Mouse (Mus musculus) hindbrain, embryonic 10.5 days (tissue): Measurements from ENCODE around the gene Cpn1. TPM values are rescaled to one million over a fixed set of nuclear protein-coding genes. Genes with fewer than 3 reads are reported as not detected.

Experiments used
- DNase-seq: peaks from one replicate; pipeline ENCODE4 v3.0.0-alpha.2; 2017; ENCODE audit warnings: low spot score
- H3K27ac ChIP-seq: fragments of 300-500 bp; sonication (generic); 2 replicates; pipeline ENCODE4 v1.5.1; 2016; ENCODE audit warnings: mild to moderate bottlenecking, moderate library complexity
- H3K27me3 ChIP-seq: fragments of 300-500 bp; sonication (generic); 2 replicates; pipeline ENCODE4 v1.6.1; 2016; ENCODE audit warnings: mild to moderate bottlenecking; ENCODE audit not compliant: poor library complexity, insufficient read depth, severe bottlenecking
- H3K36me3 ChIP-seq: fragments of 300-500 bp; sonication (generic); 2 replicates; pipeline ENCODE4 v1.6.1; 2016; ENCODE audit warnings: mild to moderate bottlenecking, moderate library complexity
- H3K4me1 ChIP-seq: fragments of 300-500 bp; sonication (generic); replicated peaks from 2 replicates; pipeline ENCODE4 v1.6.1; 2016; ENCODE audit warnings: mild to moderate bottlenecking
- H3K4me3 ChIP-seq: fragments of 300-500 bp; sonication (generic); 2 replicates; pipeline ENCODE4 v1.5.1; 2016; ENCODE audit warnings: mild to moderate bottlenecking, moderate library complexity
- H3K9me3 ChIP-seq: fragments of 300-500 bp; sonication (generic); 2 replicates; pipeline ENCODE4 v1.6.1; 2016; ENCODE audit warnings: mild to moderate bottlenecking, moderate library complexity
- whole genome bisulfite sequencing: fragments of 180-500 bp; shearing (Covaris S2); methylation state at CpG from one replicate; pipeline ENCODE4 v1.1.7; 2016; 5-methylcytosine and 5-hydroxymethylcytosine counted together
- polyA plus RNA-seq: library from polyadenylated mRNA; unstranded; fragments of >200 nt; fragmentation: Nextera tagmentation; extraction: Ambion mirVana; gene quantifications from 2 replicates; pipeline ENCODE4 v1.2.1, GENCODE M21; 2016

Cpn1 gene
- polyA plus RNA-seq, 1 experiment from 2014 or later, result 0.86 TPM

DNA sequence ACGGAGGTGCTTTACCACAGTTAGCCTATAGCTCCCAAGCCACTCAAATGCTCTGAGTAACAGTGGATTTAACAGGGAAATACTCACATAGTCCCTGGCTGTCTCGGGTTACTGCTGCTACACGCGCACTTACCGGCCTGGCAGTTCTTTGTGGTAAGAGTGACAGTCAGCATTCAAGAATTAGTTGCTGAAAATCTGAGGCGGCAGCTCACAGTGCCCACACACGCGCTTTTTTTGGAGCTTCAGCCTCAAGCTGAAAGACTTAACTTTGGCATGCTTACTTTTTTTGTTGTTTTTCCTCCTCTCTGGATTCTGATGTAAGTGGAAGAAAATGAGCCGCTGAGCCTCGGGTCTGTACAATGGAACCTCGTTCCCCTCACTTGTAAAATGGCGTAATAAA is 20.8 kb upstream of the Cpn1 start:
- no peaks in the 10 kb centered on the region for H3K9me3 ChIP-seq
- H3K27me3 ChIP-seq, result no peaks in the 10 kb centered on the region
- H3K36me3 ChIP-seq, result no peaks in the 10 kb centered on the region
- 67% methylated on average over 12 of the region's 12 CpGs for WGBS
- no peak for DNase-seq
- H3K4me1 ChIP-seq, result 0 out of 2 replicates have a peak, but pooled peaks cover 4% of the 10 kb centered on the region
- H3K27ac ChIP-seq, result no peak overlapping the region
- H3K4me3 ChIP-seq, result no peak overlapping the region

DNA sequence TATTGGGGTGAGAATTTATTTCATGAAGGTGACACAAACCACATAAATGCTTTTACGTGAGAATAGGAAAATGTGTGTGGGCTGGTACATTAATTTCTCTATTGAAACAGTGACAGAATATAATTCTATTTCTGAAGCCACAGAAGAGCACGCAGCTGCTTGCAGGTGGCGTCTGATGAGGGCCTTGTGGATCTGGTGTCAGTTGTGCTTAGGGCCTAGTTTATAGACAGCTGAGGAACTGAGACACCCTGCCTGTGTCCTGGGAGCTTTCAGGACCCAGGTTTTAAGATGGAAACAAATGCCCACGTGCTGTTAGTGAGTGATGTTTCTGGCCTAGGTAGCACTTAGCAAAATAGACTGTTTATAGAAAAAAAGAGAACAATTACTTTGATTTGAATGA is 18.7 kb upstream of the Cpn1 start:
- Histone ChIP-seq H3K4me3 (no peak overlapping the region), H3K4me1 (0 out of 2 replicates have a peak, but pooled peaks cover 4% of the 10 kb centered on the region), H3K36me3 (no peaks in the 10 kb centered on the region), H3K27me3 (no peaks in the 10 kb centered on the region), H3K27ac (no peak overlapping the region), H3K9me3 (no peaks in the 10 kb centered on the region)
- no peak for DNase-seq
- WGBS, result 81% methylated on average over 4 of the region's 4 CpGs

DNA sequence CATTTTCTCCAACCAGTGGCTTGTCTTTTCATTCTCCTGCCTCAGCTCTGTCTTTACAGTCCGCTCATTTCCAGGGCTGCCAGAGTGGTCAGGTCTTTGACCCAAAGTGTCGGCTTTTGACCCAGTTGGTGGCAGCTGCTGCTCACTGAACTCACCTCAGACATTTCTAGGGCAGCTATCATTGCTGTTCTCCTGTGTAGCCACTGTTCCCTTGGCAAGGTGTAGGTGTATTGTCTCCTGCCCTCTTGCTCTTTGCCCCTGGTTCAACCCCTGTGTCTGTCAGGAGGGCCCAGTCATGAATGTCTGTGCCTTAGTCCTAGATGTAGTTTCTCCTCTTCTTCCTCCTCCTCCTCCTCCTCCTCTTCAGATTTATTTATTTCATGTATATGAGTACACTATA is 17.9 kb upstream of the Cpn1 start:
- no peak overlapping the region for H3K4me3 ChIP-seq
- no peak overlapping the region for H3K27ac ChIP-seq
- 0 out of 2 replicates have a peak, but pooled peaks cover 4% of the 10 kb centered on the region for H3K4me1 ChIP-seq
- no peak for DNase-seq
- H3K36me3 ChIP-seq, result no peaks in the 10 kb centered on the region
- 86% methylated on average over 2 of the region's 2 CpGs for WGBS
- H3K27me3 ChIP-seq, result no peaks in the 10 kb centered on the region
- H3K9me3 ChIP-seq, result no peaks in the 10 kb centered on the region

DNA sequence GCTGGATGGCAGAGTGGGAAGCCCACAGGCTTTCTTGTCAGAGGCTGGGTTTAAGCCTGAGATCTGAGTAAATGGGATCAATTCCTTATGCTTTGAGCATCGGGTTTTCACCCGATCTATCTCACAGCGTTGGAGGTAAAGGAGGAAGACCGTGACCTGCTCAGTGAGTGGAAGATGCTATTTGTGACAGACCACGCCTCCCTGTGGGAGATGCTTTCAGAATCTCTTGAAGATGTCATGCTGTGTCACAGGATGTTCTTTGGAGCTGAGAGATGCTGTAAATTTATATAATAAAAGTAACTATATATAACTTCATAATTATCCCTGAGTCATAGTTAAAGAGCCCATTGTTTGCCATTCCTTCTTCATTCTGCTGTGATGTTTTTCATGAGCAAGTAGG is 14.4 kb upstream of the Cpn1 start:
- no peak for DNase-seq
- H3K36me3 ChIP-seq, result no peaks in the 10 kb centered on the region
- 85% methylated on average over 5 of the region's 5 CpGs for WGBS

DNA sequence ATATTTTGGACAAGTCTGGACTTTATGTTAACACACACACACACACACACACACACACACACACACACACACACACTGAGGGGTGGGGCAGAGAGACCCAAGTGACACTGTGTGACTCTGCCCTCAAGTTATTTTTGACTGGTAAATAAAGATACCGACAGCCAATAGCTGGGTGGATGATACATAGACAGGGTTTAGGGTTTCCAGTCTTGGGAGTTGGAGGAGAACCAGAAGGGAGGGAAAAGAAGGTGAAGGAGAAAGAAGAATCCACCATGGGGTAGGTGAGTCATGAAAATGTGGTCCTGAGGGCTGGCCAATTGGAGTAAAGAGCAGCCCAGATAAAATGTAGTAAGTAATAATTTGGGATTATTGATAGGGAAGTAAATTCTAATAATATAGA is 13.7 kb upstream of the Cpn1 start:
- 92% methylated on average over 1 of the region's 1 CpGs for WGBS
- Histone ChIP-seq H3K4me1 (no peaks in the 10 kb centered on the region), H3K4me3 (no peak overlapping the region), H3K27me3 (no peaks in the 10 kb centered on the region), H3K9me3 (no peaks in the 10 kb centered on the region), H3K36me3 (no peaks in the 10 kb centered on the region), H3K27ac (no peak overlapping the region)
- DNase-seq, result no peak

More for the DNA sequence above, 14.4 kb upstream of the Cpn1 start:
- H3K27ac ChIP-seq, result no peak overlapping the region
- no peaks in the 10 kb centered on the region for H3K4me1 ChIP-seq
- no peaks in the 10 kb centered on the region for H3K9me3 ChIP-seq
- H3K4me3 ChIP-seq, result no peak overlapping the region
- H3K27me3 ChIP-seq, result no peaks in the 10 kb centered on the region

DNA sequence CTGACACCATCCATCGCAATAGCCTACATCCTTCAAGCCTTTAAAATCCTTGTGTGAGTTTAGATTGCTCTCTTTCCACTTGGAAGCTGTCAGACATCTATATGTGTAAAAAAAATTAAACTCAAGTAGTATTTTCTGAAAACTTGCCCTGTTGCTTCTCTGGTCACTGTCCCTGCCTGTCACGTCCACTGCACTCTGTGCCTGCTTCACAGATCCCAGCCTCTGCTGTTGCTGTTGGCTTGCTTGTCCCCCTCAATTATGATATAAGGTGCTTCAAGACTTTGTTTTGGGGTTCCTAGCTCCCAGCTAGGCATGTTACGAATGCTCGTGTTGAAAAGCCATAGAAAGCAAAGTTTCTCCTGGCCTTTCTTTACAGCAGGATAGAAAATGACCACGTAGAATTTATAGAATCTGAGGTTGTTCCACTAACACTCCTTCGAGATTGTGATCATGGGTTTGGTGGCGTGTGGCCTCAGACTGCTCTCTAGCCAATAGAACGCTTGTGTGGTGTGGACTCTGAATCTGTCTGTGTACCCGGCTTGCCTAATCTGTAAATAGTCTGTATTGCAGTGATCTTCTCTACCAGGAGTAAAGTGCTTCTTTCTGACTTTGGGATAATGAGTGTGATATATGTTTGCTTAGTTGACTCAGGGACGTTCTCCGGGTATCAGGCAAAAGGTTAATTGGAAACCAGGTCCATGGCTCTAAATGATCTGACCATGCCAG is 12.6 kb upstream of the Cpn1 start:
- no peak for DNase-seq
- H3K27me3 ChIP-seq, result no peaks in the 10 kb centered on the region
- H3K4me1 ChIP-seq, result no peaks in the 10 kb centered on the region
- H3K9me3 ChIP-seq, result no peaks in the 10 kb centered on the region
- H3K27ac ChIP-seq, result no peak overlapping the region
- WGBS, result 91% methylated on average over 11 of the region's 11 CpGs
- no peak overlapping the region for H3K4me3 ChIP-seq
- no peaks in the 10 kb centered on the region for H3K36me3 ChIP-seq

DNA sequence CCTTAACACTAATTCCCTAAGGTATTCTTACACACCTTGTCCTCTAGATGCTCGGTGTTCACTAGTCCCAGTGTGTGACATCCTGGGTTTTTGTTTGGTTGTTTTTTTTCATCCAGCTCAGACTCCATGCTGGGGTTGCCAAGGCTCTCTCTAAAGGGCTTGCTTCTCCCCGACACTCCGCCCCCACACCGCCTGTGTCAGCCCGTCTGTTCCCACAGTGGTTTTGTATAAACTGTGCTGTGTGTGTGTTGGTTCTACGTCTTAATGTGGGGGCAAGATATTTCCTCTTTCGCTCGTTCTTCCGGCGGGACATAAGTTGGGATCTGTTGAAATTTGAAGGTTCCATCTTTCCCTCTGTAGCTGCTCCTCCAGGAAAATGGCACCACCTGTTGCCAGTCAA is 11.7 kb upstream of the Cpn1 start:
- 81% methylated on average over 10 of the region's 10 CpGs for WGBS

DNA sequence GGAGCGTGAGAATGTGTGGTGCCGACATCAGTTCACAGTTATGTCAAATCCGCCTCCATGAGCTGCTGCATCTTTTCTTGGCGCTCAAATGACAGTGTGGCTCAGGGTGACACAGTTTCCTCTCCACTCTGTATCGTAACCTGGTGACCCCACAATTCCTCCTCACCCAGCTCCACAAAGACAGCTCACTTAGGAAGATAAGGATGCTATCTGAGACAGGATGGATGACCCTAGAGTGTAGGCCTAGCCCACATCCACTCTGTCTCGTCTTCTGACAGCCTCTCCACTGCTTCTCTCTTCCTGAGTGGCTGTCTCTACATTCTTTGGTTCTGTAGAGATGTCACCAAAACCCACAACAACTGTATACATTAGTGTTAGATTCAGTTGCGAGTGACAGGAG is 9.1 kb upstream of the Cpn1 start:
- no peak for DNase-seq
- H3K27ac ChIP-seq, result no peak overlapping the region
- no peaks in the 10 kb centered on the region for H3K4me1 ChIP-seq
- H3K36me3 ChIP-seq, result no peaks in the 10 kb centered on the region
- WGBS, result 87% methylated on average over 7 of the region's 7 CpGs
- H3K9me3 ChIP-seq, result no peaks in the 10 kb centered on the region
- no peak overlapping the region for H3K4me3 ChIP-seq
- no peaks in the 10 kb centered on the region for H3K27me3 ChIP-seq

More for the DNA sequence above, 11.7 kb upstream of the Cpn1 start:
- no peak for DNase-seq
- Histone ChIP-seq H3K4me1 (no peaks in the 10 kb centered on the region), H3K27me3 (no peaks in the 10 kb centered on the region), H3K36me3 (no peaks in the 10 kb centered on the region), H3K9me3 (no peaks in the 10 kb centered on the region), H3K27ac (no peak overlapping the region), H3K4me3 (no peak overlapping the region)

DNA sequence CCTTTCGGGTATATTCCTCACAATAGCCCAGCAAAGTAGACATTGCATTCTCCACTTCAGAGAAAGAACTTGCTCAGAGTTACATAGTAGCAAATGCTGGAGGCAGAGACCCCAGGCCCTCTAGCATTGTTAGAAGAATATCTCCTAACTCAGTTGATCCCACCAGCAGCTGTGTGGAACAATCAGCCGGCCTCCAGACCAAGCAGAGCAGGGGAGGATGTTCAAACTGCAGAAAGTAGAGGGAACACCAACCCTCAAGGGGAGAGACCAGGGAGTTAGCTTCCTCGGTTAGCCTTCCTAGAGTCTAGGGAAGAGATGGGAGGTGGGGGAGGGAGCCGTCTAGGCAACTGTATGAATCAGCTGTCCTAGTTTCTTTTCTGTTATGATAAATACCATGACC is 6.1 kb upstream of the Cpn1 start:
- H3K4me3 ChIP-seq, result no peak overlapping the region
- no peaks in the 10 kb centered on the region for H3K27me3 ChIP-seq
- no peak for DNase-seq
- no peaks in the 10 kb centered on the region for H3K4me1 ChIP-seq
- H3K36me3 ChIP-seq, result no peaks in the 10 kb centered on the region
- WGBS, result 76% methylated on average over 4 of the region's 4 CpGs
- H3K27ac ChIP-seq, result no peak overlapping the region
- H3K9me3 ChIP-seq, result no peaks in the 10 kb centered on the region

DNA sequence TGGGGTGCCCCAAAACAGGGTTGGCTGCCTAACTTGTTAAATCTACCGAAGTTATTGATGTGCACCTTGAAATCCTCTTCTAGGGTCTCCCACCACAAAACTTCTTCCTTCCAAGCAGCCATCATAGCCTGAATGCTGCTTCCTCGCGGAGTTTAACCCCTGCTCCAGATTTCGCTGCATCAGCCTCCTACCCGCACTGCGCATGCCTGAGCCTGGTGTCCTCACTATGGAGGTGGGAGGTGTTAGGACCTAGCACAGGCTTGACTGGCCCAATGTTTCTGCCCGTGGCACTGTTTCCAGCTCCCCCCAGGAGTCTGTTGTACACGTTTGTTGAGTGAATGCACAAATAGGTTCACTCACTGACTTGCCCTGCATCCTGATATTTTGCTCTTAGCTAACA is 4.0 kb upstream of the Cpn1 start:
- Histone ChIP-seq H3K27me3 (peaks cover 9% of the 10 kb centered on the region; the same call in 1 of the 2 replicates), H3K36me3 (no peaks in the 10 kb centered on the region), H3K27ac (no peak overlapping the region), H3K4me1 (peaks cover 12% of the 10 kb centered on the region), H3K9me3 (no peaks in the 10 kb centered on the region), H3K4me3 (no peak overlapping the region)
- no peak for DNase-seq
- WGBS, result 79% methylated on average over 8 of the region's 8 CpGs

DNA sequence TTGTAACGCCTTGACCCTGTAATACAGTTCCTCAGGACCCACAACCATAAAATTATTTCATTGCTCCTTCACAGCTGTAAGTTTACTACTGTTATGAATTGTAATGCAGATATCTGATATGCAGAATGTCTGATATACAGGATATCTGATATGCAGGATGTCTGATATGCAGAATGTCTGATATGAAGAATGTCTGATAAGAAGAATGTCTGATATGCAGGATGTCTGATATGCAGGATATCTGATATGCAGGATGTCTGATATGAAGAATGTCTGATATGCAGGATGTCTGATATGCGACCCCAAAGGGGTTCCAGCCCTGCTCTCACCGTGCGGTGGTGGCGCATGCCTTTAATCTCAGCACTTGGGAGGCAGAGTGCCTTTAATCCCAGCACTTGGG is 4.4 kb downstream of the Cpn1 start:
- H3K9me3 ChIP-seq, result no peaks in the 10 kb centered on the region
- no peaks in the 10 kb centered on the region for H3K36me3 ChIP-seq
- H3K27me3 ChIP-seq, result peaks cover 9% of the 10 kb centered on the region; the same call in 1 of the 2 replicates
- peaks cover 12% of the 10 kb centered on the region for H3K4me1 ChIP-seq
- H3K4me3 ChIP-seq, result no peak overlapping the region
- WGBS, result 89% methylated on average over 5 of the region's 5 CpGs
- H3K27ac ChIP-seq, result no peak overlapping the region
- no peak for DNase-seq

DNA sequence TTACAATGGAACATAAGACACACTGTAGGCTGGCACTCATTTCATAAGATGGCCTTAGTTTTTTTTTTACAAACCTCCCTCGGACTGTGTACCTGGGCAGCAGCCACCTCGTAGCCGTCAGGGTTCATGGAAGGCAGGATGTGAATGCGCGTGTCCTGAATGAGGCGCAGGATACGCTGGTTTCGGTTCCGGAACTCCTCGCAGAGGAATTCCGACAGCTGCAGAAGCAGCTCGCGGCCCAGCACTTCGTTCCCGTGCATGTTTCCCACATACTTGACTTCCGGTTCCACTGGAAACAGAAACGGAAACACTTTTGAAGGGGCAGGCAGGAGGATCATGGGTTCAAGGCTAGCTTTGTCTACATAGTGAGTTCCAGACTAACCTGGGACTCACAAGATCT is 5.6 kb downstream of the Cpn1 start:
- DNase-seq, result no peak
- 96% methylated on average over 17 of the region's 17 CpGs for WGBS

DNA sequence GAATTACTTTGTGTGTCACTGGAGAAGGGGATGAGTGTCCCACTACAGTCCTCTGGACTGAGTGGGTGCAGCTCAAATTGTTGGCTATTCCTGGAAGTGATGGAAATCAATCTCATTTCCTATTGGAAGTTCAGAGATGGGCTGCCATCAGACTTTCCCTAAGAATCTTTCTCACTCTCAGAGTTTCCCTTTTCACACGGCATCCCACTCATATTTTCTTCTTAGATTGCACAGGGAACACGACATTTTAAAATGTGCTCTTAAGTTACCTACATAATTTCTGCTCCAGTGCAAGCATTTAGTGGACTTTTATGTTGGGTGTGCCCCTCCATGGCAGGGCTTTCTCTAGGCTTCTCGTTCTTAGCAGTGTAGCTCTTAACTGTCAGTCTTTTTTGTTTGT is 8.6 kb downstream of the Cpn1 start:
- H3K27ac ChIP-seq, result no peak overlapping the region
- no peaks in the 10 kb centered on the region for H3K9me3 ChIP-seq
- no peaks in the 10 kb centered on the region for H3K36me3 ChIP-seq
- H3K4me3 ChIP-seq, result no peak overlapping the region
- no peak for DNase-seq
- no peaks in the 10 kb centered on the region for H3K4me1 ChIP-seq
- no peaks in the 10 kb centered on the region for H3K27me3 ChIP-seq
- 86% methylated on average over 3 of the region's 3 CpGs for WGBS

More for the DNA sequence above, 5.6 kb downstream of the Cpn1 start:
- Histone ChIP-seq H3K27me3 (peaks cover 3% of the 10 kb centered on the region; the same call in 1 of the 2 replicates), H3K27ac (no peak overlapping the region), H3K36me3 (no peaks in the 10 kb centered on the region), H3K4me3 (no peak overlapping the region), H3K4me1 (peaks cover 2% of the 10 kb centered on the region), H3K9me3 (no peaks in the 10 kb centered on the region)

DNA sequence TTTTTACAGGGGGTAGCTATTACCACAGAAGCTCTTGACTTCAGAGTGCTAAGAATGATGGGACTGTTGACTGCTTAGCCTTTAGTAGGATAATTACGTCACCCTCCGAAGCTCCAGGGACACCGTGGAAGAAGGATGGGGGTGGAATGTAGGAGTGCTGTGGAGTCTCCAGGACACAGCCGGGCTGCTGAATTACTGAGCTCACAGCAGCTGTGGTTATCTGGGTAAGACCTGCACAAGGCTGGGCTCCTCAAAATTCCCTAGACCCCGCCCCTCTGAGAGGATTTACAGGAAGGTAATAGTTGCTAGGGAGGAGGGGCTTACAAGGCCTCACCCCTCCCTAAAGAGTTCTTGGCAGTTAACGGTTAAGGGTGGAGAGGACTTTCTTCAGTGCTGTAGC is 9.7 kb downstream of the Cpn1 start:
- 84% methylated on average over 6 of the region's 6 CpGs for WGBS
- no peaks in the 10 kb centered on the region for H3K9me3 ChIP-seq
- no peaks in the 10 kb centered on the region for H3K4me1 ChIP-seq
- no peak overlapping the region for H3K27ac ChIP-seq
- no peaks in the 10 kb centered on the region for H3K36me3 ChIP-seq
- no peaks in the 10 kb centered on the region for H3K27me3 ChIP-seq
- H3K4me3 ChIP-seq, result no peak overlapping the region
- DNase-seq, result no peak
